Mouse (Mus musculus): ENCODE measurements at regions not wholly inside any gene's neighbourhood (a gene's known extent, or its start where the extent isn't known, plus 50 kb on each side); places are given as distances from the start of the nearest gene placed in this dataset.

GRCm38 (mm10) chr2:103893159-103893740 is 64.5 kb upstream of the Lmo2 start:
- no peak for DNase-seq (ENCODE audit: low spot score in 2 of 2)

- DNase-seq (ENCODE audit: low spot score in 2 of 2) = peak in 1 of 2 experiments; percentile 82
Observed at GRCm38 (mm10) chr2:103893805-103894204, 64.0 kb upstream of the Lmo2 start.

- DNase-seq (ENCODE audit: low spot score in 2 of 2) = peak; percentile 69 to 73
Observed at GRCm38 (mm10) chr2:103894981-103895676, 62.7 kb upstream of the Lmo2 start.

- DNase-seq (ENCODE audit: low spot score in 2 of 2) = peak; percentile 50 to 61
Observed at GRCm38 (mm10) chr2:103896160-103896559, 61.6 kb upstream of the Lmo2 start.

GRCm38 (mm10) chr2:103896814-103897213 is 61.0 kb upstream of the Lmo2 start:
- peak; percentile 65 to 67 for DNase-seq (ENCODE audit: low spot score in 2 of 2)

GRCm38 (mm10) chr2:103899713-103900112 is 58.1 kb upstream of the Lmo2 start:
- DNase-seq (ENCODE audit: low spot score in 2 of 2) = no peak

GRCm38 (mm10) chr2:103900384-103900783 is 57.4 kb upstream of the Lmo2 start:
- DNase-seq (ENCODE audit: low spot score in 2 of 2) = no peak

GRCm38 (mm10) chr2:103901457-103901856 is 56.3 kb upstream of the Lmo2 start:
- no peak for DNase-seq (ENCODE audit: low spot score in 2 of 2)

- no peak for DNase-seq (ENCODE audit: low spot score in 2 of 2)
Observed at GRCm38 (mm10) chr2:103902777-103903176, 55.0 kb upstream of the Lmo2 start.

- no peak for DNase-seq (ENCODE audit: low spot score in 2 of 2)
Observed at GRCm38 (mm10) chr2:103905681-103906080, 52.1 kb upstream of the Lmo2 start.

GRCm38 (mm10) chr2:103906581-103907184 is 51.1 kb upstream of the Lmo2 start:
- DNase-seq (ENCODE audit: low spot score in 2 of 2) = no peak

Data from spleen, postnatal 10 days (tissue).